Mouse (Mus musculus) megakaryocyte progenitor cell, adult 5-6 weeks (primary cell): Measurements from ENCODE around the gene Sbk2. TPM values are rescaled to one million over a fixed set of nuclear protein-coding genes. Genes with fewer than 3 reads are reported as not detected.
"Not testable (repeated sequence)": the region's sequence is repeated elsewhere in the genome, so short reads cannot be mapped to it uniquely, and the experiment has no call there.

Experiments
- ATAC-seq: replicated peaks from 2 replicates; pipeline ENCODE4 v1.8.0; 2016; ENCODE audit warnings: mild to moderate bottlenecking, moderate TSS enrichment, inconsistent platforms; ENCODE audit not compliant: poor library complexity
- total RNA-seq, 2 experiments: library from RNA; stranded (forward) in 1 of 2; stranded (reverse) in 1 of 2; fragments of 157-497, 149-512 nt in 1 of 2; fragments of 200-1000 nt in 1 of 2; gene quantifications; 2 replicates each; pipeline versions ENCODE4 v1.2.3 to v1.2.4; 2015 to 2017

The Sbk2 gene
- total RNA-seq (2015) (not detected in 2 replicates), total RNA-seq (2017) (not detected in 2 replicates)

GRCm38 (mm10) chr7:4964272-4964671, at the start of gene Sbk2:
Gene Sbk2 (minus strand): TSS chr7:4964406.
- ATAC-seq: peak; percentile 99

GRCm38 (mm10) chr7:5012681-5013513, 48.7 kb upstream of the Sbk2 start:
- ATAC-seq: no peak

- no peak for ATAC-seq
Measured at GRCm38 (mm10) chr7:5008229-5008628, 44.0 kb upstream of the Sbk2 start.

- ATAC-seq: not testable (repeated sequence)
Measured at GRCm38 (mm10) chr7:5002876-5003275, 38.7 kb upstream of the Sbk2 start.

- peak; percentile 48; the same call in 1 of the 2 replicates for ATAC-seq
Measured at GRCm38 (mm10) chr7:4999876-5000275, 35.7 kb upstream of the Sbk2 start.

- no peak for ATAC-seq
Measured at GRCm38 (mm10) chr7:4996934-4997333, 32.7 kb upstream of the Sbk2 start.

GRCm38 (mm10) chr7:4996003-4996895, 32.0 kb upstream of the Sbk2 start, which contains the start of gene Zfp579:
Gene Zfp579 (minus strand): TSS chr7:4996158.
- peak; percentile 91 for ATAC-seq

- no peak for ATAC-seq
Measured at GRCm38 (mm10) chr7:4995268-4996002, 31.2 kb upstream of the Sbk2 start.

- ATAC-seq: no peak
Measured at GRCm38 (mm10) chr7:4993999-4994788, 30.0 kb upstream of the Sbk2 start.

- no peak for ATAC-seq
Measured at GRCm38 (mm10) chr7:4993347-4993998, 29.3 kb upstream of the Sbk2 start.

GRCm38 (mm10) chr7:4988250-4988649, 24.0 kb upstream of the Sbk2 start:
- ATAC-seq: no peak

GRCm38 (mm10) chr7:4976832-4977231, 12.6 kb upstream of the Sbk2 start:
- ATAC-seq: no peak

GRCm38 (mm10) chr7:4975455-4975854, 11.2 kb upstream of the Sbk2 start:
- ATAC-seq: no peak

- ATAC-seq: no peak
Measured at GRCm38 (mm10) chr7:4972321-4973047, 8.3 kb upstream of the Sbk2 start.

GRCm38 (mm10) chr7:4971710-4972109, 7.5 kb upstream of the Sbk2 start:
- ATAC-seq: peak; percentile 45; the same call in 1 of the 2 replicates

GRCm38 (mm10) chr7:4971068-4971467, 6.9 kb upstream of the Sbk2 start, which contains the start of gene Sbk3:
Gene Sbk3 (minus strand): TSS chr7:4971168.
- ATAC-seq: no peak

- no peak for ATAC-seq
Measured at GRCm38 (mm10) chr7:4964988-4965387, 782 bp upstream of the Sbk2 start.

GRCm38 (mm10) chr7:4963527-4963926, 679 bp downstream of the Sbk2 start:
- ATAC-seq: no peak

- no peak for ATAC-seq
Measured at GRCm38 (mm10) chr7:4957361-4957760, 6.8 kb downstream of the Sbk2 start.
